Mouse (Mus musculus) limb, embryonic 10.5 days (tissue): ENCODE data around the gene Hexim1. TPM values are rescaled to one million over a fixed set of nuclear protein-coding genes. Genes with fewer than 3 reads are reported as not detected.
A peak's percentile ranks its signal among the peaks of the same experiment; 100 is the strongest.

Source experiments
- DNase-seq: peaks from one replicate; pipeline ENCODE4 v3.0.0-alpha.2; 2017; ENCODE audit warnings: low spot score
- H3K27ac ChIP-seq: fragments of 300-500 bp; sonication (generic); 2 replicates; pipeline ENCODE4 v1.5.1; 2016; ENCODE audit warnings: mild to moderate bottlenecking
- H3K27me3 ChIP-seq: fragments of 300-500 bp; sonication (generic); 2 replicates; pipeline ENCODE4 v1.6.1; 2016; ENCODE audit warnings: low read depth, mild to moderate bottlenecking; ENCODE audit not compliant: poor library complexity, severe bottlenecking
- H3K36me3 ChIP-seq: fragments of 300-500 bp; sonication (generic); 2 replicates; pipeline ENCODE4 v1.6.1; 2016; ENCODE audit warnings: mild to moderate bottlenecking, moderate library complexity
- H3K4me1 ChIP-seq: fragments of 300-500 bp; sonication (generic); 2 replicates; pipeline ENCODE4 v1.6.1; 2016
- H3K4me3 ChIP-seq: fragments of 300-500 bp; sonication (generic); 2 replicates; pipeline ENCODE4 v1.5.1; 2016; ENCODE audit warnings: mild to moderate bottlenecking, moderate library complexity
- H3K9me3 ChIP-seq: fragments of 300-500 bp; sonication (generic); replicated peaks from 2 replicates; pipeline ENCODE4 v1.6.1; 2016; ENCODE audit warnings: mild to moderate bottlenecking
- WGBS: fragments of 180-500 bp; shearing (Covaris S2); methylation state at CpG from one replicate; pipeline ENCODE4 v1.1.7; 2016; 5-methylcytosine and 5-hydroxymethylcytosine counted together
- polyA plus RNA-seq: library from polyadenylated mRNA; unstranded; fragments of >200 nt; fragmentation: Nextera tagmentation; extraction: Ambion mirVana; gene quantifications from 2 replicates; pipeline ENCODE4 v1.2.1, GENCODE M21; 2016

Hexim1 gene
- polyA plus RNA-seq, 1 experiment from 2014 or later, result 2.4 TPM

DNA sequence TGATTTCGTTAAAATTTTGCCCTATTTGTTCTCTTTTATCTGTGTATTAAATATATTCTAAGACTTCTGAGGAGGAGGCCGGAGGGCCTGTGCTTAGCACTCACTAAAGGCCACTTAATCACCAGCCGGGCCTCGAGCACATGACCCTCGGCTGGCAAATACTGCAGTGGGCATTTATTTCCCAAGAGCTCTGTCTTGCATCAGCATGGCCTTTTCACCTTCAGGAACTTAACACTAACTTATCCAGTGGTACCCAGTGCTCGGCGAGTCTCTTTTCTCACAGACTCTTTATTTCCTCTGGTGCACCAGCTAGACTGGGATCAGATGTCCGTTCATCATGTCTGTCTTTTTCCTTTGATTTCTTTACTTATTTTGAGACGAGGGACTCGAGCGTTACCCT lies 44.7 kb downstream of the Hexim1 start:
- no peaks in the 10 kb centered on the region for H3K36me3 ChIP-seq
- DNase-seq, result no peak
- H3K4me3 ChIP-seq, result no peak overlapping the region
- H3K9me3 ChIP-seq, result no peaks in the 10 kb centered on the region
- peaks cover 12% of the 10 kb centered on the region for H3K4me1 ChIP-seq
- 87% methylated on average over 11 of the region's 11 CpGs for WGBS
- H3K27ac ChIP-seq, result no peak overlapping the region
- H3K27me3 ChIP-seq, result 0 out of 2 replicates have a peak, but pooled peaks cover 4% of the 10 kb centered on the region

DNA sequence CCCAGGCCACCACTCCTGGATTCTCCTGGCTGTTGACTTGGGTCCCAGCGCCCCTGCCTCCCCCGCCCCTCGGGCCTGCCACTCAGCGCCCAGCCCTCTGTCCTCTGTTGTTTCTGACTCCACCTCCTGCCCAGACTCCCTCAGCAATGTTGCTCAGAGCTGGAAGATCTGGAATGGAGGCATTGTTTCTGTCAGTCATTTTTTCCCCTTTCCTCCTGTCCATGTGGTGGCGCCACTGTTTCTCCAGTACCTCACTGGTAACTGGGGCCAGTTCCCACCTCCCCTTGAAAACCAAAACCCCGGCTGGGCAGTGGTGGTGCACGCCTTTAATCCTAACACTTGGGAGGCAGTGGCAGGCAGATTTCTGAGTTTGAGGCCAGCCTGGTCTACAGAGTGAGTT lies 45.4 kb downstream of the Hexim1 start:
- Histone ChIP-seq H3K36me3 (no peaks in the 10 kb centered on the region), H3K4me3 (no peak overlapping the region), H3K9me3 (no peaks in the 10 kb centered on the region), H3K27ac (no peak overlapping the region), H3K27me3 (0 out of 2 replicates have a peak, but pooled peaks cover 7% of the 10 kb centered on the region), H3K4me1 (peaks cover 12% of the 10 kb centered on the region)
- WGBS, result 76% methylated on average over 7 of the region's 7 CpGs
- DNase-seq, result no peak

DNA sequence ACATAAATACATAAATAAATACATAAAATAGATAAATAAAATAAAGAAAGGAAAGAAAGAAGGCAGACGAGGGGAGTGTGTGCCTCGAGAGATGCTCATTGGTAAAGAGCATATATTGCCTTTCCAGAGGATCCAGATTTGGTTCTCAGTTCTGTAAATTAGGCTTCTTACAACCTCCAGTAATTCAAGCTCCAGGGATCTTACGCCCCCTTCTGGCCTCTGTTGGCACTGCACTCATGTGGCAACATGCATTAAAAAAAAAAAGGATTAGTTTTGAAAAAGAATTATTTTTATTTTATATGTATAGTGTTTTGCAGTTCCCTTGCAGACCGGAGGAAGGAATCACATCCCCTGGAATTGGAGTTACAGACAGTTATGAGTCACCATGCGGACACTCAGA lies 46.1 kb downstream of the Hexim1 start:
- DNase-seq, result no peak
- H3K4me3 ChIP-seq, result no peak overlapping the region
- H3K4me1 ChIP-seq, result peaks cover 12% of the 10 kb centered on the region
- 89% methylated on average over 5 of the region's 5 CpGs for WGBS
- H3K36me3 ChIP-seq, result no peaks in the 10 kb centered on the region
- H3K27ac ChIP-seq, result no peak overlapping the region
- no peaks in the 10 kb centered on the region for H3K9me3 ChIP-seq
- 0 out of 2 replicates have a peak, but pooled peaks cover 7% of the 10 kb centered on the region for H3K27me3 ChIP-seq

DNA sequence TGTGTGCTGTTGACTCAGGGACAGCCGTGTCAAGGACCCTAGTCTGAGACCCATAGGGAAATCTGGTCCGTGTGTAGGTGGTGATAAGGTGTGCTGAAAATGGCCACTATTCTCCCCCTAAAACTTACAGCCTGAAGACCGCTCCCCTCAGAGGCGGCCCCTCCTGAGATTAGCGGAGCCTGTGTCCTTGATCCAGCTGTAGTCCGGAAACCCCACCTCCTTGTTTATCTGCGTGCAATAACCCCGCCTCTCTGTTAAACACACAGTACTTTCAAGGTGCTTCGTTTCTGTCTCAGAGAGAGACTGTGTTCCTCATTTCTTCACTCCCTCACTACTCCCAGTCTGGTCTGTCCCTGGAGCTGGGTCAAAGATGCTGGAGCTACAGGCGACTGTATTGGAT lies 48.4 kb downstream of the Hexim1 start:
- Histone ChIP-seq H3K4me1 (0 out of 2 replicates have a peak, but pooled peaks cover 2% of the 10 kb centered on the region), H3K9me3 (no peaks in the 10 kb centered on the region), H3K4me3 (no peak overlapping the region), H3K27ac (no peak overlapping the region), H3K36me3 (no peaks in the 10 kb centered on the region), H3K27me3 (peaks cover 30% of the 10 kb centered on the region)
- 29% methylated on average over 10 of the region's 10 CpGs for WGBS
- DNase-seq, result no peak

DNA sequence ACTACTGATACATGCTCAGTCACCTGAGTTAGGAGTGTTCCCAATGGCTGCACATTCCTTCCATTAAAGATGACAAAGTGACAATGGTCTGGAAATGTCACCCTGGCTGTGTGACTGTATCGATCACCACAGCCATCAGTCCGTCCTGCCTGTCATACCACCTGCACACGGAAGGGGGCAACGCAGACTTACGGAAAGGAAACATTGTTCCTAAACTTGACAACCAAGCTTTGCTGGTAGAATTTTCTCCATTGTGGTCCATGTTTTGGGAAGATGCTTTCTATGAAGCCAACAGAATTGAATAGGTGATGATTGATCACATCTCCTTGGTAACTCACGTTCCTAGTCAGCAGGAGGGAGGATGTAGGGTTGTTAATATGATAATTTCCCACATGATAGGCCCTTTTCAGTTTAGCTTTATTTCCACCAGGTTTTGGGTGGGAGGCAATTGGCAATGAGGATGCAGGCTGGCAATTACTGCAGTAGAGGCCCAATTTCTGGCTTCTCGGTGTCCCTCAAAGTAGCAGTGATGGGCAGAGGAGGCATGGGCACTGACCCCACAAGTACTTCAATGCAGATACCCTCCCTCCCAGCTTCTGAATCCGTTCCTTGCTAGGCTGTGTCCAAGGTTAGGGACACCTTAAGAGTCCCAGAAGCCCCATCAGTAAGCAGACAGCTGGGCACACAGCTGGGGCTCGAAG lies 52.8 kb downstream of the Hexim1 start:
- Histone ChIP-seq H3K36me3 (0 out of 2 replicates have a peak, but pooled peaks cover 3% of the 10 kb centered on the region), H3K4me1 (peaks cover 16% of the 10 kb centered on the region), H3K27me3 (peaks cover 74% of the 10 kb centered on the region), H3K9me3 (no peaks in the 10 kb centered on the region), H3K27ac (no peak overlapping the region), H3K4me3 (no peak overlapping the region)
- WGBS, result 30% methylated on average over 9 of the region's 9 CpGs
- peak; percentile 67 for DNase-seq

Other genes with a start within 250 kb of the Hexim1 start
- 360 and 374 TPM in 2 replicates for gene Eftud2, start 235.2 kb upstream of the Hexim1 start, polyA plus RNA-seq
- gene Ccdc103, start 235.0 kb upstream of the Hexim1 start, polyA plus RNA-seq, result 1.3 and 1.5 TPM in 2 replicates
- not detected in 2 replicates for gene Fam187a, start 231.1 kb upstream of the Hexim1 start, polyA plus RNA-seq
- 0.16 TPM in 1 of 2 replicates, not detected in the other for gene Gfap, start 215.3 kb upstream of the Hexim1 start, polyA plus RNA-seq
- 16.1 and 18.4 TPM in 2 replicates for gene Kif18b, start 191.1 kb upstream of the Hexim1 start, polyA plus RNA-seq
- 0.20 and 0.40 TPM in 2 replicates for gene C1ql1, start 169.5 kb upstream of the Hexim1 start, polyA plus RNA-seq
- 60.5 and 63.1 TPM in 2 replicates for gene Nmt1, start 88.0 kb upstream of the Hexim1 start, polyA plus RNA-seq
- gene Dcakd, start 87.9 kb upstream of the Hexim1 start, polyA plus RNA-seq, result 260 and 269 TPM in 2 replicates
- 1.5 and 1.8 TPM in 2 replicates for gene Plcd3, start 14.6 kb upstream of the Hexim1 start, polyA plus RNA-seq
- 4.0 and 5.1 TPM in 2 replicates for gene Acbd4, start 14.5 kb upstream of the Hexim1 start, polyA plus RNA-seq
- 10.1 and 12.3 TPM in 2 replicates for gene Hexim2, start 16.2 kb downstream of the Hexim1 start, polyA plus RNA-seq
- 0.49 and 0.73 TPM in 2 replicates for gene Fmnl1, start 54.9 kb downstream of the Hexim1 start, polyA plus RNA-seq
- gene 1700023F06Rik, start 92.3 kb downstream of the Hexim1 start, polyA plus RNA-seq, result 0.29 and 0.30 TPM in 2 replicates
- not detected in 2 replicates for gene Spata32, start 102.2 kb downstream of the Hexim1 start, polyA plus RNA-seq
- 2.8 TPM in 2 replicates for gene Map3k14, start 151.2 kb downstream of the Hexim1 start, polyA plus RNA-seq
- 5.3 and 8.2 TPM in 2 replicates for gene Arhgap27, start 247.5 kb downstream of the Hexim1 start, polyA plus RNA-seq